Mouse (Mus musculus) cortical plate, adult 2 months (tissue): Measurements from ENCODE around the gene Dnmt3c. TPM values are rescaled to one million over a fixed set of nuclear protein-coding genes. Genes with fewer than 3 reads are reported as not detected.
A peak's percentile ranks its signal among the peaks of the same experiment; 100 is the strongest.
"Not testable (repeated sequence)": the region's sequence is repeated elsewhere in the genome, so short reads cannot be mapped to it uniquely, and the experiment has no call there.

Experiments used
- H3K27ac ChIP-seq: fragments of 200-500 bp; 2 replicates; pipeline ENCODE4 v1.5.1; 2012; ENCODE audit warnings: low read length, control low read depth, inconsistent platforms; ENCODE audit not compliant: insufficient read depth
- H3K4me1 ChIP-seq: fragments of 200-500 bp; 2 replicates; pipeline ENCODE4 v1.6.1; 2011; ENCODE audit warnings: low read length; ENCODE audit not compliant: control insufficient read depth, insufficient read depth
- H3K4me3 ChIP-seq: fragments of 200-500 bp; 2 replicates; pipeline ENCODE4 v1.5.1; 2011; ENCODE audit warnings: mild to moderate bottlenecking, low read length, control low read depth; ENCODE audit not compliant: insufficient read depth
- CTCF ChIP-seq: fragments of 200-500 bp; IDR thresholded peaks from 2 replicates; pipeline ENCODE4 v1.5.1; 2011; ENCODE audit warnings: mild to moderate bottlenecking, control low read depth, low read length; ENCODE audit not compliant: insufficient read depth; ENCODE audit errors: extremely low read depth
- POLR2A ChIP-seq: fragments of 200-500 bp; IDR thresholded peaks from 2 replicates; pipeline ENCODE4 v1.6.1; 2011; ENCODE audit warnings: mild to moderate bottlenecking, low read length, control low read depth; ENCODE audit not compliant: insufficient read depth; ENCODE audit errors: extremely low read depth
- polyA plus RNA-seq: library from polyadenylated mRNA; depleted of rRNA; stranded (reverse); fragments of >200 nt; gene quantifications from 2 replicates; pipeline ENCODE4 v1.2.3, GENCODE M21; 2012; rRNA removed

The Dnmt3c gene
- 0.19 and 0.23 TPM in 2 replicates for polyA plus RNA-seq

DNA sequence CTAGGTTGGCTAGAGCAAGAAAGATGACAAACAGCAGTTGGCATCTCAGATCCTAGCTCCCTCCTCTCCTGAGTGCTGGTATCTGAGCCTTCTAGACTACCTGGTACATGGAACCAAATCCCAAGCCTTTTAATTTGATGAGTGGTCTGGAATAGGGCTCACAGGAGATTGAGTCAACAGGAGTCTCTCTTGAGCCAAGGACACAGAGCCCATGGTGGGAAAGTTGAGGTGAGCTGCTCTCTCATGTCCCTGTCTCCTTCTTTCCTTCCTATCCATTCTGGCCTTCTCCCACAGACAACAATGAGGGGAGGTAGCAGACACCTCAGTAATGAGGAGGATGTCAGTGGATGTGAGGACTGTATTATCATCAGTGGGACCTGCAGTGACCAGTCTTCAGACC is at the start of gene Dnmt3c:
Dnmt3c (plus strand) TSS at position 301 of the 400 bp plus-strand sequence.
- no peak within 1 kb of the TSS for H3K4me3 ChIP-seq
- no peak within 1 kb of the TSS for H3K27ac ChIP-seq
- no peaks in the 10 kb centered on the region for H3K4me1 ChIP-seq
- TF ChIP-seq POLR2A (no peak), CTCF (no peak)

DNA sequence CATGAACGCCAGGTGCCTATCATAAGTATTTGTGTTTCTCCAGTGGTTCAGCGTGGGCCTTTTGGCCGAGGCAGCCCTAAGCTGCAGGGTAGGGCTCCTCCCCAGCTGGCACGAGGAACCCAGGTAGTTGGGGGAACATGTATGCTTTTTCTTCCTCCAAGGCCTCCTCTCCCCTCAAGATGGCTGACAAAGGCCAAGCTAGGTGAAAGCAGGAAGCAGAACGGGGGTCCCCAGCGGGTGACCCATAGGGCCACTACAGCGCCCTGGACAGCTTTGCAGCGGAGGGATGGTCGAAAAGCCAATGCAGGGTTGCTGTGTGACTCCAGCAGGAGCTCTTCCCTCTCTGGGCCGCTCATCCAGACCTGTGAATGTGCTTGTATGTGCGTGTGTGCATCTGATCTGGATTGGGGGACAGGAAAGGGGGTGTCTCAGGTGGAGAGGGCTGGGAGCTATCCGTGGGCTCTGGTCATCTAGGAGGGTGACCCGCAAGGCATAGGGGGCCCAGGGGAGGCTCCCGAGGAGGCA is 47.6 kb upstream of the Dnmt3c start:
- TF ChIP-seq CTCF (no peak), POLR2A (no peak)
- no peak overlapping the region for H3K27ac ChIP-seq
- peak overlapping the region; percentile 88 for H3K4me3 ChIP-seq
- no peaks in the 10 kb centered on the region for H3K4me1 ChIP-seq

- peak within 1 kb of the TSS; percentile 88 for H3K4me3 ChIP-seq
- TF ChIP-seq CTCF: no peak
- TF ChIP-seq POLR2A: no peak
- no peaks in the 10 kb centered on the region for H3K4me1 ChIP-seq
- H3K27ac ChIP-seq: no peak within 1 kb of the TSS
These were observed 47.0 kb upstream of the Dnmt3c start, which contains the start of gene Dnmt3b for GRCm38 (mm10) chr2:153649298-153650013. Gene Dnmt3b, plus strand, starts transcription at chr2:153649450.

DNA sequence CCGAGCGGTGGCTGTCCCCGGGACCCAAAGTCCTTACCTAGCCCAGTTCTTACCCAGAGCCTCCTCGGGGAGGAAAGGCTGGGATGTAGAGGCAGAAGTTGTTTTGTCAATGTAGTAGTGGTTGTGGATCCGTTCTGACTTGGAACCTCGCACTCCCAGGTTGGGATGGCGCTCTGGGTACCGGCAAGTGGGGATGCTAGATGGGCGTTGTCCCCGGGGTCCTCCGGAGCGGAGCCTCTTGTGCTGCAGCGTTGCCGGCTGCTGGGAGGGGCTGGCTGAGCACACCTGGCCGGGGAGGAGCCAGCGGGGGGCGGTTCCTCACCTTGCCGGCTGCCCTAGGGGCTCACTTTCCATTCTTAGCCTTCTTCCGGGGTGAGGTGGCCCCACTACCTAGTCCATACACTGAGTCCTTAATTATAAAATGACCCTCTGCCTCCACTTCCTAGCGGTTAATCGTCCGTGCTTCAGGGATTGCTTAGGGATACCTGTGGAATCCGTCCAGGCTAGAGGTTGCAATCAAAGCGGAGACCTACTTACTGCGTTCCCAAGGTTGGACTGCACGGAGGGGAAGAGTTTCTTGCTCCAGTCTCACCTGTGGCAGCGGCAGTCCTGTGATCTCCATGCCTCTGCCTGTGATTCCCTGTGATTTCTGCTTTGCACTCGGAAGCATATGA is 46.3 kb upstream of the Dnmt3c start:
- Histone ChIP-seq H3K4me1 (no peaks in the 10 kb centered on the region), H3K27ac (no peak overlapping the region), H3K4me3 (peak overlapping the region; percentile 88)
- TF ChIP-seq CTCF: no peak
- TF ChIP-seq POLR2A: no peak

DNA sequence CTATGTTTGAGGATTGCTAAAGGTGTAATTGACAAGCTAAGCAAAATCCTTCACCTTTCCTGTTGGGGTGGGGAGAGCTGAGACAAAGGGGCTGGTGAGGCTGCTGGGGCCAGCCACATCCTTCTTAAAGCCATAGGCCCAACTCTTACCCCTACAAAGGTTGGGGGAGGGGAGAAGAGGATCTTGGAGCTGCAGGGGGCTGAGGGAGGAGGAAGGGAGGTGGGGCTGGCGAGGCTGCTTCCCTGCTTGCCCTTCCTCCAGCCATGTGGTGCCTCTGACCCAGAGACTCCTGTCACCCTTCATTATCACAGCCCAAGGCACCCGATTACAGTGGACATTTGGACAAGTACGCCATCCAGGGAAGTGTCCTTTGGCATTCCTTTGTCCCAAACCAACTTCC is 44.8 kb upstream of the Dnmt3c start:
- Histone ChIP-seq H3K4me3 (no peak overlapping the region), H3K4me1 (no peaks in the 10 kb centered on the region), H3K27ac (no peak overlapping the region)
- TF ChIP-seq CTCF (no peak), POLR2A (no peak)

DNA sequence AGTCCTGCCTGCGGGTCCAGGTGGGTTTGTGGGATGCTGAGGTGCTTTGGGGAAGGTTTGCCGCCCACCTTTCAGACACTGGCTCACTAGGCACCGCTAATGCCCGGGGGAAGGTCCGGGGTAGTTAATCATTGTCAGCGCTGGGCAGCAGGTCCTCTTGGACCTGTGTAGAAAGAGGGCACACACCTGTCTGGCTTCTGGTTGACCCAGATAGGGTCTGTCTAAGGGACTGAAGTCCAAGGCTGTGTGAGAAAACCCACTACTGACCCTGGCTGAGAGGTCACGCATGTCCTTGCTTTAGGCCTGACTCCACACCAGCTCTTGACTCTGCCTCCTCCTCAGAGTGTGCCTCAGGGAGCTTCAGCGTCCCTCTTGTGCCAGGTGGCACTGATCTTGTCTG is 38.8 kb upstream of the Dnmt3c start:
- not testable (repeated sequence) for H3K4me3 ChIP-seq, H3K4me1 ChIP-seq

GRCm38 (mm10) chr2:153660616-153661015 is 35.8 kb upstream of the Dnmt3c start:
- Histone ChIP-seq H3K4me3 (no peak overlapping the region), H3K27ac (no peak overlapping the region), H3K4me1 (no peaks in the 10 kb centered on the region)
- no peak for TF ChIP-seq CTCF
- TF ChIP-seq POLR2A: no peak

More for the DNA sequence above, 38.8 kb upstream of the Dnmt3c start:
- not testable (repeated sequence) for H3K27ac ChIP-seq

- TF ChIP-seq POLR2A (no peak), CTCF (no peak)
- no peak overlapping the region for H3K4me3 ChIP-seq
These were observed 31.1 kb upstream of the Dnmt3c start for GRCm38 (mm10) chr2:153665401-153665800.

DNA sequence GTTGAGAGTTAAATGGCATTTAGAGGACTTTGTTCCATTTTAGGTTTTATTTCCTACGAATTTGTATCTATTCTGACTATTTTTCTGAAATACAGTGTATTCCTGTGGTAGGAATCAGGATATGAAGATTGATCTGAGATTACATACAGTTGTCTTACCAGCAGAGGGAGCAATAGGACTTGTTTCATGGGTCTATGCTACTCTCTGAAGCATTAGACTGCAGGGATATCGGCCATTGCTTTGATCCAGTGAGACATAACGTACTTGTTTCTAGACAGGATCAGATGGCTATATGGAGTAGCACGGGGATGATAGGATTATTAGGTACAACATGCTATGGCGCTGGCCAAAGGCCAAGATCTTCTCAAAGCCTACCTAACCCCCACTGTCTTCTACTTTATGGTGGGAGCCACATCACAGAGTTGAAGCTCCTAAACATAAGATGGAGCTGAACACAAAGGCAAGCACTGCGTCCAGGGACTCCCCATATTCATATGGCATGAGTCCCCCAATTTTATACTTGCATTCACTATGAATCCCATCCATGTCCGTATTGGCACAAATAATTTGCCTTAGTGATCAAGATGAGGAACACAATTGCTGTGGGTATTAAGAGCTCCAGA is 27.6 kb upstream of the Dnmt3c start:
- TF ChIP-seq POLR2A (no peak), CTCF (peak; percentile 55)
- H3K4me1 ChIP-seq: no peaks in the 10 kb centered on the region
- H3K27ac ChIP-seq: no peak overlapping the region
- H3K4me3 ChIP-seq: no peak overlapping the region

More at GRCm38 (mm10) chr2:153665401-153665800, 31.1 kb upstream of the Dnmt3c start:
- H3K27ac ChIP-seq: no peak overlapping the region
- no peaks in the 10 kb centered on the region for H3K4me1 ChIP-seq

- Histone ChIP-seq H3K27ac (no peak overlapping the region), H3K4me1 (no peaks in the 10 kb centered on the region), H3K4me3 (no peak overlapping the region)
- TF ChIP-seq CTCF (no peak), POLR2A (no peak)
These were observed 26.3 kb upstream of the Dnmt3c start for GRCm38 (mm10) chr2:153670111-153670510.
